Mouse (Mus musculus): ENCODE data around the gene Gk. TPM values are rescaled to one million over a fixed set of nuclear protein-coding genes. Genes with fewer than 3 reads are reported as not detected.

The Gk gene
- 0.55 and 2.6 TPM in 2 replicates for polyA plus RNA-seq (2012; rRNA removed; ENCODE audit: low replicate concordance)

DNA sequence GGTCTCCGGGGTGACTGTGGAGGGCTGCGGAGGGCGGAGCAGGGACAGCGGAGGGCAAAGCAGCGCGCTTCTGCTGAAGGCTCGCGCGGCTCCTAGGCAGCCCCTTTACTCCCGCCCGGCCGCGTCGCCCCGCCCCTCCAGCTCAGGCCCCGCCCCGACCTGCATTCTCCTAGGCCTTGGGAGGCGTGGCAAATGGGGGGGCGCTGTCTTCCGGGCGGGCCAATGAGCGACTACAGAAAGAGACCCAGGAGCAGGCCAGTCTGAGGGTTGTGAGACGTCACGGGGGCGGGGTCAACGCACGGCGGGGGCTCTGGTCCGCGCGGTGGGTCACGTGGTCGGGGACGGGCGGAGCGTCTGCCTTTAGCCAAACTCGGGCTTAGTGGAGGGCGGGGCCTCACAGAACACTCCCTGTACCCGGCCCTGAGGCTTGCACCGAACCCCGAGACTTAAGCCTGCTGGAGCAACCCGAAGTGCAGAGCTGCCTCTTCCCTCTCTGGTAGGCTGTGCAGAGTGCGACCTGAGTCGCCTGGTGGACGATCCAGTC lies at the start of gene Gk:
Gene Gk (minus strand): TSS at position 276 of the 544 bp plus-strand sequence.

Other genes with a start within 250 kb of the Gk start
- gene Tab3, start 202.8 kb downstream of the Gk start, polyA plus RNA-seq (2012; rRNA removed; ENCODE audit: low replicate concordance) = 4.6 and 9.1 TPM in 2 replicates
- 0.29 and 0.50 TPM in 2 replicates for gene 5430427O19Rik, start 93.5 kb upstream of the Gk start, polyA plus RNA-seq (2012; rRNA removed; ENCODE audit: low replicate concordance)